Mouse (Mus musculus) kidney, postnatal 0 days (tissue): ENCODE measurements around the gene Gm12830. TPM values are rescaled to one million over a fixed set of nuclear protein-coding genes. Genes with fewer than 3 reads are reported as not detected.
A peak's percentile ranks its signal among the peaks of the same experiment; 100 is the strongest.

Experiments used
- ATAC-seq: fragments of 200-750 bp; cut with Nextera tagmentation; replicated peaks from 2 replicates; pipeline ENCODE4 v1.8.0; 2017; ENCODE audit warnings: low read depth, moderate number of reproducible peaks, moderate TSS enrichment, moderate library complexity; ENCODE audit not compliant: low FRiP score
- DNase-seq: peaks from one replicate; pipeline ENCODE4 v3.0.0-alpha.2; 2016; ENCODE audit warnings: low spot score
- H3K27ac ChIP-seq: fragments of 300-500 bp; sonication (generic); 2 replicates; pipeline ENCODE4 v1.5.1; 2014; ENCODE audit warnings: mild to moderate bottlenecking
- H3K27me3 ChIP-seq: fragments of 300-500 bp; sonication (generic); 2 replicates; pipeline ENCODE4 v1.6.1; 2014; ENCODE audit warnings: low read length, mixed read lengths; ENCODE audit not compliant: insufficient read depth
- H3K36me3 ChIP-seq: fragments of 300-500 bp; sonication (generic); 2 replicates; pipeline ENCODE4 v1.6.1; 2014; ENCODE audit warnings: low read length, mixed read lengths; ENCODE audit not compliant: insufficient read depth
- H3K4me1 ChIP-seq: fragments of 300-500 bp; sonication (generic); replicated peaks from 2 replicates; pipeline ENCODE4 v1.6.1; 2014; ENCODE audit warnings: antibody characterized with exemption, low read length, mixed read lengths; ENCODE audit not compliant: insufficient read depth
- H3K4me2 ChIP-seq: fragments of 300-500 bp; sonication (generic); 2 replicates; pipeline ENCODE4 v1.6.1; 2014; ENCODE audit warnings: mild to moderate bottlenecking, low read length, moderate library complexity, mixed read lengths
- H3K4me3 ChIP-seq: fragments of 300-500 bp; sonication (generic); replicated peaks from 2 replicates; pipeline ENCODE4 v1.5.1; 2014; ENCODE audit warnings: low read depth, low read length
- H3K9ac ChIP-seq: fragments of 300-500 bp; sonication (generic); 2 replicates; pipeline ENCODE4 v1.6.1; 2014; ENCODE audit warnings: low read depth, low read length
- H3K9me3 ChIP-seq: fragments of 300-500 bp; sonication (generic); replicated peaks from 2 replicates; pipeline ENCODE4 v1.6.1; 2016; ENCODE audit warnings: low read length, inconsistent platforms, mixed read lengths
- CTCF ChIP-seq: IDR thresholded peaks from 2 replicates; pipeline ENCODE4 v1.5.1; 2016; ENCODE audit warnings: antibody characterized with exemption, low read depth, mild to moderate bottlenecking, moderate library complexity
- WGBS: fragments of 180-500 bp; shearing (Covaris S2); extraction: QIAGEN DNeasy Blood & Tissue Kit; methylation state at CpG from one replicate; pipeline ENCODE4 v1.1.7; 2014; 5-methylcytosine and 5-hydroxymethylcytosine counted together
- polyA plus RNA-seq: library from polyadenylated mRNA; unstranded; fragments of >200 nt; fragmentation: Nextera tagmentation; extraction: Ambion mirVana; gene quantifications from 2 replicates; pipeline ENCODE4 v1.2.1, GENCODE M21; 2015

Gene Gm12830
- polyA plus RNA-seq: 0.07 TPM in 1 of 2 replicates, not detected in the other

GRCm38 (mm10) chr4:114821567-114822192 is at the start of gene Gm12830:
Gene Gm12830 (plus strand): TSS chr4:114821722.
- TF ChIP-seq CTCF: no peak
- Histone ChIP-seq H3K36me3 (no peaks in the 10 kb centered on the region), H3K4me3 (peak within 1 kb of the TSS; percentile 40), H3K9ac (peak within 1 kb of the TSS; percentile 53), H3K9me3 (no peaks in the 10 kb centered on the region), H3K27ac (peak within 1 kb of the TSS; percentile 69), H3K4me2 (peak within 1 kb of the TSS; percentile 61), H3K4me1 (peaks cover 5% of the 10 kb centered on the region; the same call in 1 of the 2 replicates), H3K27me3 (0 out of 2 replicates have a peak, but pooled peaks cover 6% of the 10 kb centered on the region)
- 2% methylated on average over 51 of the region's 51 CpGs for WGBS
- peak; percentile 91 for DNase-seq
- ATAC-seq: peak; percentile 88

GRCm38 (mm10) chr4:114773316-114773715 is 48.2 kb upstream of the Gm12830 start:
- no peak for TF ChIP-seq CTCF
- DNase-seq (no peak), ATAC-seq (no peak)
- Histone ChIP-seq H3K4me2 (no peak overlapping the region), H3K9me3 (no peaks in the 10 kb centered on the region), H3K9ac (no peak overlapping the region), H3K4me1 (no peaks in the 10 kb centered on the region), H3K4me3 (no peak overlapping the region), H3K36me3 (no peaks in the 10 kb centered on the region), H3K27ac (no peak overlapping the region), H3K27me3 (no peaks in the 10 kb centered on the region)
- WGBS: 91% methylated on average over 1 of the region's 1 CpGs

- Histone ChIP-seq H3K9ac (no peak overlapping the region), H3K36me3 (no peaks in the 10 kb centered on the region), H3K9me3 (no peaks in the 10 kb centered on the region), H3K4me2 (no peak overlapping the region), H3K27me3 (no peaks in the 10 kb centered on the region), H3K27ac (no peak overlapping the region), H3K4me1 (peaks cover 19% of the 10 kb centered on the region), H3K4me3 (no peak overlapping the region)
- 64% methylated on average over 11 of the region's 11 CpGs for WGBS
- DNase-seq (no peak), ATAC-seq (no peak)
- TF ChIP-seq CTCF: no peak
These were observed 43.8 kb upstream of the Gm12830 start for GRCm38 (mm10) chr4:114777625-114778202.

GRCm38 (mm10) chr4:114778716-114779474 is 42.6 kb upstream of the Gm12830 start:
- H3K27me3 ChIP-seq: no peaks in the 10 kb centered on the region
- no peaks in the 10 kb centered on the region for H3K9me3 ChIP-seq
- WGBS: 28% methylated on average over 7 of the region's 7 CpGs
- DNase-seq (peak; percentile 58), ATAC-seq (peak; percentile 34)
- peaks cover 22% of the 10 kb centered on the region for H3K4me1 ChIP-seq
- TF ChIP-seq CTCF: no peak
- no peak overlapping the region for H3K4me2 ChIP-seq
- no peak overlapping the region for H3K4me3 ChIP-seq
- H3K9ac ChIP-seq: no peak overlapping the region
- no peaks in the 10 kb centered on the region for H3K36me3 ChIP-seq
- peak overlapping the region; percentile 88 for H3K27ac ChIP-seq

GRCm38 (mm10) chr4:114779475-114779757 is 42.1 kb upstream of the Gm12830 start:
- TF ChIP-seq CTCF: no peak
- peak; percentile 78 for DNase-seq
- Histone ChIP-seq H3K4me3 (no peak overlapping the region), H3K27me3 (no peaks in the 10 kb centered on the region), H3K9ac (no peak overlapping the region), H3K9me3 (no peaks in the 10 kb centered on the region), H3K36me3 (no peaks in the 10 kb centered on the region), H3K4me2 (peak overlapping the region; percentile 37; the same call in 1 of the 2 replicates), H3K27ac (peak overlapping the region; percentile 88), H3K4me1 (peaks cover 23% of the 10 kb centered on the region)
- 18% methylated on average over 5 of the region's 5 CpGs for WGBS
- no peak; the same call in 1 of the 2 replicates for ATAC-seq

- Histone ChIP-seq H3K4me1 (peaks cover 23% of the 10 kb centered on the region), H3K4me2 (peak overlapping the region; percentile 37), H3K9me3 (no peaks in the 10 kb centered on the region), H3K9ac (no peak overlapping the region), H3K27me3 (no peaks in the 10 kb centered on the region), H3K27ac (peak overlapping the region; percentile 88), H3K36me3 (no peaks in the 10 kb centered on the region), H3K4me3 (no peak overlapping the region)
- peak; percentile 86 for ATAC-seq
- WGBS: 10% methylated on average over 17 of the region's 17 CpGs
- DNase-seq: peak; percentile 92
- no peak; the same call in 1 of the 2 replicates for TF ChIP-seq CTCF
These were observed 41.6 kb upstream of the Gm12830 start for GRCm38 (mm10) chr4:114779758-114780546.
